Mouse (Mus musculus) midbrain, embryonic 12.5 days (tissue): Measurements from ENCODE around the gene Fank1. TPM values are rescaled to one million over a fixed set of nuclear protein-coding genes. Genes with fewer than 3 reads are reported as not detected.

Experiments used
- ATAC-seq: fragments of 200-750 bp; cut with Nextera tagmentation; 2 replicates; pipeline ENCODE4 v1.8.0; 2017; ENCODE audit warnings: low read depth, moderate TSS enrichment, moderate library complexity; ENCODE audit not compliant: low FRiP score
- H3K27ac ChIP-seq: fragments of 300-500 bp; sonication (generic); replicated peaks from 2 replicates; pipeline ENCODE4 v1.5.1; 2016; ENCODE audit warnings: mild to moderate bottlenecking
- H3K27me3 ChIP-seq: fragments of 300-500 bp; sonication (generic); 2 replicates; pipeline ENCODE4 v1.6.1; 2016; ENCODE audit warnings: mild to moderate bottlenecking
- H3K36me3 ChIP-seq: fragments of 300-500 bp; sonication (generic); 2 replicates; pipeline ENCODE4 v1.6.1; 2016
- H3K4me1 ChIP-seq: fragments of 300-500 bp; sonication (generic); 2 replicates; pipeline ENCODE4 v1.6.1; 2016
- H3K4me2 ChIP-seq: fragments of 300-500 bp; sonication (generic); replicated peaks from 2 replicates; pipeline ENCODE4 v1.6.1; 2016; ENCODE audit warnings: mild to moderate bottlenecking, moderate library complexity
- H3K4me3 ChIP-seq: fragments of 300-500 bp; sonication (generic); 2 replicates; pipeline ENCODE4 v1.5.1; 2016; ENCODE audit warnings: mild to moderate bottlenecking
- H3K9ac ChIP-seq: fragments of 300-500 bp; sonication (generic); replicated peaks from 2 replicates; pipeline ENCODE4 v1.6.1; 2016; ENCODE audit warnings: mild to moderate bottlenecking, moderate library complexity
- H3K9me3 ChIP-seq: fragments of 300-500 bp; sonication (generic); 2 replicates; pipeline ENCODE4 v1.6.1; 2016; ENCODE audit warnings: mild to moderate bottlenecking
- WGBS: fragments of 180-500 bp; shearing (Covaris S2); methylation state at CpG from one replicate; pipeline ENCODE4 v1.1.7; 2016; 5-methylcytosine and 5-hydroxymethylcytosine counted together
- polyA plus RNA-seq: library from polyadenylated mRNA; unstranded; fragments of >200 nt; fragmentation: Nextera tagmentation; extraction: Ambion mirVana; gene quantifications from 2 replicates; pipeline ENCODE4 v1.2.1, GENCODE M21; 2016

Fank1 gene
- polyA plus RNA-seq, 1 experiment from 2014 or later = 2.6 TPM

DNA sequence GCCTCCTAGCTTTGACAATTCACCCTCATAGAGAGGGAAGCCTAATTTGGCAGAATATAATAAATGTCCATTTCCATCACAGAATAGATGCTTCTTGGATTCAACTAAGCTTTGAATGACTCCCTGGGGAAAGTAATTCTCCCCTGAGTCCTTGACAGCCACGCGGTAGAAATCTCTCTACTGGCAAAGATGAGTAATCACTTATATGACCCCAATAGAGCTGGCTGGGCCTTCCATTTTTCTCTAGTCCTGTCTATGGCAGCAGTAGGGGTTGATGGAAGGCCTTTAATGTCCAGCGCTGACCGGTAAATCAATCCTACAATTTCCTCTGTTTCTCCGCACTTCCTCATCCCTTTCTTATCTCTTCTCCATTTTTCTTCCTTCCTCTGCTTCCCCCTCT lies 1.5 kb upstream of the Fank1 start:
- Histone ChIP-seq H3K27me3 (no peaks in the 10 kb centered on the region), H3K36me3 (0 out of 2 replicates have a peak, but pooled peaks cover 4% of the 10 kb centered on the region), H3K4me3 (no peak overlapping the region; the same call in 1 of the 2 replicates), H3K9ac (no peak overlapping the region), H3K4me1 (peaks cover 20% of the 10 kb centered on the region), H3K9me3 (no peaks in the 10 kb centered on the region), H3K27ac (no peak overlapping the region), H3K4me2 (peak overlapping the region; percentile 88)
- 68% methylated on average over 5 of the region's 5 CpGs for WGBS
- no peak for ATAC-seq

DNA sequence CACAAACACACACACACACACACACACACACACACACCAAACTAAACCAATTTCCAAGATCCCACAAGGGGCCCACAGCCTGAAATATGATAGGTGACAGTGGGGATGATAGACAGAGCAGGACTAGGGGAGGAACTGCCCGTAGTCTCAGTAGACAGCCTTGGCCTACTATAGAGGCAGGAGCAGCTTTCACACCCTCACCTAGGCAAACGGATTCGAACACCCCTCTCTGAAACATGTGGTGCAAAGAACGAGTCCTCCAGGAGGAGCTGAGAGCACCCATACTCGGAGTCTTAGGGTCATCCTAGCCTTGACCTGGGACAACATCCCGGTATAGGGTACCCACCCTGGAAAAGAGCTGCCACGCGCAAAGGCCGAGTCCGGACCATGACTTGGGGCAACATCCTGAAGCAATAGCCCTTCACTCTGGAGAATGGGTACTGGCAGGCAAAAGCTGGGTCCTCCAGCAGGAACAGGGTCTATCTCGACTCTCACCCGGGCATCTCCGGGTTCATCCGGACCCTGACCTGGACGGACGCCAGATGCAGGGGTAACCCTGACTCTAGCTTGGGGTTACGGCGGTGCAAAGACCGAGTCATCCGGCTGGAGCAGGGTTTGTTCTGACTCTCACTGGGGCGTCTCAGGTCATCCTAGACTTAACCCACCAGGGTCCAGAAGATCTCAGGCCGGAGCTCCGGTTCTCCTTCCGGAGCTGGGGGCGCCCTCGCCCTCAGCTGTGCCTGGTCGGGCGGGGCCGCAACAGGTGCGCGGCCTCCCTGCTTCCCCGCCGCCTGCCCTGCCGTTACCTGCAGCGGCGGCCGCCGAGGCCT lies 650 bp upstream of the Fank1 start:
- Histone ChIP-seq H3K9me3 (no peaks in the 10 kb centered on the region), H3K27me3 (no peaks in the 10 kb centered on the region), H3K4me2 (peak overlapping the region; percentile 88), H3K4me3 (peak overlapping the region; percentile 88), H3K27ac (no peak overlapping the region), H3K9ac (peak overlapping the region; percentile 74), H3K4me1 (peaks cover 20% of the 10 kb centered on the region), H3K36me3 (0 out of 2 replicates have a peak, but pooled peaks cover 4% of the 10 kb centered on the region)
- WGBS = 4% methylated on average over 28 of the region's 38 CpGs
- ATAC-seq = peak; percentile 81

DNA sequence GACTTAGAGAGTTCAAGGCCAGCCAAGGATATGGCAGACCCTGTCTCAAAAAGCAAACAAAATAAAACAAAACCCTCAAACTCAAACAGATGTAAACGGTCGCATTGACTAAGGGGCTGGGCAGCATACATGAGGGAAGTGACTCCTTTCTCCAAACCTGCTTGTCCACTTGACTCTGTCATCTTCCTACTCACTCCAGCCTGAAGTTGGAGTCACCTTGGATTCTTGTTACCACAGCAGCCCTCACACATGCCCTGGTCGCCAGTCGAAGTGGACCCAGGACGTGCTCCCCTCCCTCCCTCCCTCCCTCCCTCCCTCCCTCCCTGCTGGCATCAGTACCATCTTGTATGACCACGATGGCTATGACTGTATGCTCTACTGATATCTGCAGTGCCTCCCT lies 4.9 kb downstream of the Fank1 start:
- Histone ChIP-seq H3K9ac (no peak overlapping the region), H3K9me3 (no peaks in the 10 kb centered on the region), H3K4me2 (no peak overlapping the region), H3K4me1 (0 out of 2 replicates have a peak, but pooled peaks cover 5% of the 10 kb centered on the region), H3K4me3 (no peak overlapping the region), H3K27ac (no peak overlapping the region), H3K27me3 (no peaks in the 10 kb centered on the region; the same call in 1 of the 2 replicates), H3K36me3 (no peaks in the 10 kb centered on the region)
- 83% methylated on average over 6 of the region's 6 CpGs for WGBS
- no peak for ATAC-seq

DNA sequence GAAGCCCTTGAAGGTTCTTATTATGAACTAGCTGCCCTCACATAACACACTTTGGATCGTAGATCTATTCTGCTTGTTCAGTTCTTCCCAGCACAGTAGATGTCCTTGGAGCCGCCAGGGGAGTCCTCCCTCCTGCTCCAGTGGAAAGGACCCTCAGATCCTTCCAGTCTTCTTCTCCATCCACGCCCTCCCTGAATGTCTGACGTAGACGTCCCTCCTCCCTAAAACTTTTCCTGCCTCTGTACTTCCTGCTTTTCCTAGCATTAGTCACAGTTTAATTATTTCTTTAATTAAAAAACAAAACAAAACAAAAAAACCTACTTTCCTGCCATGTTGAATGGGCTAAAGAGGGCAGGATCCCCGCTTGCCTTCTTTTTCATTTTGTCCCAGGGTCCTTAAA lies 5.3 kb downstream of the Fank1 start:
- ATAC-seq = no peak
- Histone ChIP-seq H3K9me3 (no peaks in the 10 kb centered on the region), H3K4me1 (0 out of 2 replicates have a peak, but pooled peaks cover 2% of the 10 kb centered on the region), H3K4me2 (no peak overlapping the region), H3K9ac (no peak overlapping the region), H3K36me3 (no peaks in the 10 kb centered on the region), H3K4me3 (no peak overlapping the region), H3K27me3 (no peaks in the 10 kb centered on the region; the same call in 1 of the 2 replicates), H3K27ac (no peak overlapping the region)
- WGBS = 71% methylated on average over 6 of the region's 6 CpGs

DNA sequence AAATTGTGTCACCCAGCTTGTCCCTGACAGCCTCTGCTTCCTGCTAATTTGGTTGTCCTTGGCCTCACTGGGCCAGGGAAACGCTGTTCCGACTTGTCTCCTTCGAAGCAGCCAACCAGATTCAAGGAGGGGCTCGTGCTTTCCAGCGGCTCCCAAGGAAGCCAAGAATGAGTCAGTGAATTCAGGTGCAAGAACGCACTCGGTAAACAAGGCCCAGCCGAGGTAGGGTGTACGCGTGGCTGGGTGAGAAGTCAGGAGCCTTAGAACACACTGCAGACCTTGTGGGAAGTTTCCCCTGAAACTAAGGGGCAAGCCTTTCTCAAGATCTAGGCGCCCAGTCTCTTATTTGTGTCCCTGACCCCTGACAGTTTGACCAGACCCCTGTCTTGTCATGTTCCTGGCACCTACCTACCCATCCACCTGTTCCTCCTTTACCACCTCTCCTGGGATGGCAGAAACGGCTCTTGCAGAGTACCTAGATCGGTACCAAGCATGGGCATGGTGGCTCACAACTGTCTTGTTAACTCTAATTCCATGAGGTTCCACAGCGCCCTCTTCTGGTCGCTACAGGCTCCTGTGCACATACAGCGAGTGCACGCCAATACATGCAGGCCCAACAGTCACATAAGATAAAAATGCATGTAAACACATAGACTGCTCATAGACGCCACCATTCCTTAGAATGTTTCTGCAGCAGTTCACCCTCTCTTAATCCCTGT lies 6.2 kb downstream of the Fank1 start, which contains the start of gene Dhx32:
Gene Dhx32 (minus strand): TSS at position 10 of the 719 bp plus-strand sequence.
- no peaks in the 10 kb centered on the region for H3K36me3 ChIP-seq
- 0 out of 2 replicates have a peak, but pooled peaks have one; percentile 44 for ATAC-seq
- H3K9ac ChIP-seq = no peak within 1 kb of the TSS
- no peak within 1 kb of the TSS for H3K4me2 ChIP-seq
- no peaks in the 10 kb centered on the region for H3K4me1 ChIP-seq
- H3K4me3 ChIP-seq = no peak within 1 kb of the TSS
- no peaks in the 10 kb centered on the region; the same call in 1 of the 2 replicates for H3K27me3 ChIP-seq
- WGBS = 19% methylated on average over 18 of the region's 18 CpGs
- H3K9me3 ChIP-seq = no peaks in the 10 kb centered on the region
- no peak within 1 kb of the TSS for H3K27ac ChIP-seq

DNA sequence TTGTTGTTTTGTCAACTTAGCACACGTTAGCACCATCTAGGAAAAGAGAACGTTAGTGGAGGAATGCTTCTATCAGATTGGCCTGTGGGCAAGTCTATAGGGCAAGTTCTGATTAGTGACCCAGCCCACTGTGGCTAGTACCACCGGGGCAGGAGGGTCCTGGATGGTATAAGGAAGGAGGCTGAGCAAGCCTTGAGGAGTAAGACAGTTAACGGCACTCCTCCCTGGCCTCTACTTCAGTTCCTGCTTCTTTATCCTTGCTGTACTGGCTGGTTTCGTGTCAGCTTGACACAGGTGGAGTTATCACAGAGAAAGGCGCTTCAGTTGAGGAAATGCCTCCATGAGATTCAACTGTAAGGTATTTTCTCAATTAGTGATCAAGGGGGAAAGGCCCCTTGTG lies 10.9 kb downstream of the Fank1 start:
- no peaks in the 10 kb centered on the region for H3K9me3 ChIP-seq
- no peaks in the 10 kb centered on the region for H3K36me3 ChIP-seq
- WGBS = 92% methylated on average over 6 of the region's 6 CpGs
- no peaks in the 10 kb centered on the region; the same call in 1 of the 2 replicates for H3K27me3 ChIP-seq
- H3K27ac ChIP-seq = no peak overlapping the region
- no peak for ATAC-seq
- H3K9ac ChIP-seq = no peak overlapping the region
- H3K4me1 ChIP-seq = no peaks in the 10 kb centered on the region
- no peak overlapping the region for H3K4me3 ChIP-seq
- no peak overlapping the region for H3K4me2 ChIP-seq

DNA sequence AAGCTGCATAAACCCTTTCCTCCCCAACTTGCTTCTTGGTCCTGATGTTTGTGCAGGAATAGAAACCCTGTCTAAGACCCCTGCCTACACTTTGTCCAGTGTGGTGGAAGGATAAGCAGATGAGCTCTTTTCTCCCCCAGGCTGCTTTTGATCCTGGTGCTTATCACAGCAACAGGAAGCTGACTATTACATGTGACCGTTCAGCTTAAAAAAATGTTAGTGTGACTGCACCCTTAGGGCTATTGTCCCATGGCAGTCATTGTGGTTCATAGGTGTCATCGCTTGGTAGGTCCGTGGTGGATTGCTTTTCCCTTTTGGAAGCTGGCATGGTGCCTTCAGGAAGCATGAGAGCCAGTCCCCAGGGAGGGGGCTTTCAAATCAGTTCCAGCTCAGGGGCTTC lies 11.5 kb downstream of the Fank1 start:
- H3K36me3 ChIP-seq = no peaks in the 10 kb centered on the region
- no peaks in the 10 kb centered on the region for H3K27me3 ChIP-seq
- no peak overlapping the region for H3K27ac ChIP-seq
- no peaks in the 10 kb centered on the region for H3K4me1 ChIP-seq
- 86% methylated on average over 3 of the region's 3 CpGs for WGBS
- ATAC-seq = no peak
- H3K4me2 ChIP-seq = no peak overlapping the region
- no peak overlapping the region for H3K9ac ChIP-seq
- no peaks in the 10 kb centered on the region for H3K9me3 ChIP-seq
- no peak overlapping the region for H3K4me3 ChIP-seq

DNA sequence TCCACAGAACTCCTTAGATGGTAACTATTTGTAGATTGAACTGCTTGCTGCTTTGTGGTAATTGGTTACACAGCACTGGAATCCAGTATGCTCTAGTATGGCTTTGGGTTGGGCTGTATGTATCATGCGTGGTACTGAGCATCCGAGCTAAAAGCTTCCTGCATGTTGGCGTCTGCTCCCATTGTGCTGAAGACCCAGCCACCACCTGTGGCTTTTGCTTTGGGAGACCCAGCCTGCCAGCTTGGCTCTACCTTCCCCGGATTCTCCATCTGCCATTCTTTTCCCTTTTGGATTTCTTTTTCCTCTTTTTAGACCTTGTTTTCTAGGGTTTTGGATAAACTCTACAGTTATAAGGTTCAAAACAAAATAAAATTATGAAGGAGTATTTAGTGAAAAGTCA lies 13.5 kb downstream of the Fank1 start:
- no peaks in the 10 kb centered on the region for H3K27me3 ChIP-seq
- H3K27ac ChIP-seq = no peak overlapping the region
- no peak overlapping the region for H3K4me3 ChIP-seq
- no peak for ATAC-seq
- H3K9ac ChIP-seq = no peak overlapping the region
- no peaks in the 10 kb centered on the region for H3K36me3 ChIP-seq
- no peaks in the 10 kb centered on the region for H3K4me1 ChIP-seq
- 93% methylated on average over 4 of the region's 4 CpGs for WGBS
- no peaks in the 10 kb centered on the region for H3K9me3 ChIP-seq
- no peak overlapping the region for H3K4me2 ChIP-seq

DNA sequence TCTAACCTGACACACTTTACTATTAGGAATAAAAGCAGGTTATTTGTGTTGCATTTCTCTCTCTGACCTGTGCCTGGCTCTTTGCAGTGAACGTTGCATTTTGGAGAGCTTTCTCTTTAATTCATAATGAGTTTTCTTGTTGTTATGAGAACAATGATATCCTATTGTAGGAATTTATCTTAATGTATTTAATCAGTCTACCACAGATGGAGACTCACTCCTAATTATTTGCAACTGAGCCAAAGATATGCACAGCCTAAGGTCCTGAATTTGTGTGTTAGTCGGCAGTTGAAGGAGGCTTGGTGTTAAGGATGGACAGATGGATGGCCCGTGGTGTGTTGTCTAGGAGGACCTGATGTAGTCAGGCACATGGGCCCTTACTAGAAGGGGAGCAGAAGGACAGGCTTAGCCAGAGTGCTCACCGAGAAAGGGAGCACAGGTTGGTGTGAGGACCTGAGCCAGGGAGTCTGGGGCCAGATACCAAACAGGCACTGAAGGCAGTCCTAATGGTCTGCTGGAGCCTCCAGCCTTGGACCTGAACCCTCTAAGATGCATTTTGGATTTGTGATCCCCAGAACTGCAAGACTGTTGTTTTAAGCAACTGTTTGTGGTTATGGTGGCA lies 14.1 kb downstream of the Fank1 start:
- H3K9me3 ChIP-seq = no peaks in the 10 kb centered on the region
- H3K4me1 ChIP-seq = no peaks in the 10 kb centered on the region
- no peaks in the 10 kb centered on the region for H3K36me3 ChIP-seq
- H3K4me3 ChIP-seq = no peak overlapping the region
- 93% methylated on average over 4 of the region's 4 CpGs for WGBS
- H3K4me2 ChIP-seq = no peak overlapping the region
- H3K27ac ChIP-seq = no peak overlapping the region
- no peak for ATAC-seq
- no peak overlapping the region for H3K9ac ChIP-seq
- no peaks in the 10 kb centered on the region for H3K27me3 ChIP-seq

DNA sequence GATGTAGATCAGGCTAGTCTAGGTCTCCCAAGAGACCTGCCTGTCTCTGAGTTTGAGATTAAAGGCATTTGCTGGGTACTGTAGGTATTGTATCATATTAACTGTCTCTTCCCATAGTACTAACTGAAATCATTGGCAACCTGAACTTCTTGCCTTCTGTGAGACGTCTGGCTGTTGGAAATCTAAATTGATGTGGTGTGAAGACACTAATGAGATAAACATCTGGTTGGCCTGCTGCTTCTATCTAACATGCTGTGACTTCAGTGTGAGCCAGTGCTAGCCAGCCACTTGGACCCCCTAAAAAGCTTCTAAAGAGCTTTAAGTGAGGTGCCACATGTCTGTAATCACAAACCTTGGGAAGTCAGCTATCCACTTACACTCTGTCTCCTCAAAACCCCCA lies 16.1 kb downstream of the Fank1 start:
- Histone ChIP-seq H3K4me3 (no peak overlapping the region), H3K9me3 (no peaks in the 10 kb centered on the region), H3K27me3 (no peaks in the 10 kb centered on the region), H3K4me2 (no peak overlapping the region), H3K27ac (no peak overlapping the region), H3K36me3 (no peaks in the 10 kb centered on the region), H3K9ac (no peak overlapping the region), H3K4me1 (no peaks in the 10 kb centered on the region)
- no peak for ATAC-seq
- WGBS = 46% methylated on average over 1 of the region's 1 CpGs

DNA sequence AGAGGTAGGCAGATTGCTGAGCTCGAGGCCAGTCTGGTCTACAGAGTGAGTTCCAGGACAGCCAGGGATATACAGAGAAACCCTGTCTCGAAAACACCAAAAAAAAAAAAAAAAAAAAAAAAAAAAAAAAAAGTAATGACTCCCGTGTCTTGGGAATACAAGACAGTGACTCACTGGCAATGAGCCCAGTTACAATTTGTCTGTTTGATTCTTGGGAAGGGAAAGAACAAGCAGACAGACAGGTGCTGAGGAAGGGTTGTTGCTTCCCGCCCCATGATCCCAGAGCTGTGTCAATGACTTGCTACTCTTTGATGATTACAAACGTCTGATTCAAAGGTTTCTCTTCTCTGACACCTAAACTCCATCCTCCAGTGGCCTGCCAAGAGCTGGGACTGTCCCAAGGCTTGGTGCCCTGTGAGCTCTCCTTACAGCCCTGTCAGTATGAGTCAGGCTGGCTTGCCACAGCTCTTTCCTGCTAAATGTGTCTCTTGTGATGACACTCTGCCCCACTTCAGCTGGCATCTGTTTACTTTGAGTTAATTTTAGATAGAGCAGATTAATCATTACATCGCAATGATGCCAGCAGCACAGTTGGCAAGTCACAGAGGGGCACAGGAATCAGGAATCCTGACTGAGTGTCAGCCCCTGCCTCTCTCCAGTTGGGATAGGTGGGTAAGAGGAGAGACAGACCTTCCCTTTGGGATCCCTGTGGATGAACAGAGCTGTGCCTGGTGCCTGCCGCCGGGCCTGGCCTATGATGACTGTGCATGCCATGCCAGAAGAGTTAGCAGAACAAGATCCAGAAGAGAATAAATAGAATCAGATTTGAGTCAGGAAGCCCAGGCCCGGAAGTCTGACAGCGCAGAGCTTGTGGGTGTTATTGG lies 16.8 kb downstream of the Fank1 start:
- Histone ChIP-seq H3K4me1 (no peaks in the 10 kb centered on the region), H3K4me3 (no peak overlapping the region), H3K9me3 (no peaks in the 10 kb centered on the region), H3K27me3 (no peaks in the 10 kb centered on the region), H3K4me2 (no peak overlapping the region), H3K27ac (no peak overlapping the region), H3K36me3 (no peaks in the 10 kb centered on the region), H3K9ac (no peak overlapping the region)
- 79% methylated on average over 10 of the region's 10 CpGs for WGBS
- ATAC-seq = no peak
